Mouse (Mus musculus): ENCODE results near the gene Krt88.

DNA sequence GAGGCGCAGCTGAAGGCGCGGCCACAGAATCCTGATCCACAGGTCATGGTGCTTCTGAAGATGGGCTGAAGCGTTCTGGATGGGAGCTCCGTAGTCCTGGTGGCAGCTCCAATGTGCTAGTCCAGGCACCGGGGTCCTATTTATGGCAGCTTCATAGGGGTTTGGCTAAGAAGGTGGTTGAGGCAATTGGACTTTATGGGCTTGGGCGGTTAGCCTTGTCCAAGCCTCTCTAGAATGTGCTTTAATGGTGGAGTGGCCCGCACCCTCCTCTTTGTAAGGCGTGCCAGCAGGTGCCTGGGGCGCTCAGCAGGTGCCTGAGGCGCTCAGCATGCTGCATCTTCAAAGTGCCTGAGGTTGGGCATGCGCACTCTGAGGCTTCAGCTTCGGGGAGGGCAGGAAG is 16.1 kb downstream of the Krt88 start, which contains the start of gene Krt81:
- TF ChIP-seq POLR2A (IDR thresholded peaks at IDR 0.05; ENCODE audit: low read depth, low read length) (no peak), CTCF (IDR thresholded peaks at IDR 0.05; ENCODE audit: extremely low read depth, insufficient read depth, insufficient read length, insufficient replicate concordance) (no peak)
